Mouse (Mus musculus) bone marrow, adult 2 months (tissue): Measurements from ENCODE around the gene Fanci.

Experiments
- CTCF ChIP-seq: fragments of 200-500 bp; IDR thresholded peaks from 2 replicates; pipeline ENCODE4 v1.5.1; 2011; ENCODE audit warnings: low read length, control low read depth; ENCODE audit not compliant: control insufficient read depth, insufficient read depth
- POLR2A ChIP-seq: fragments of 200-500 bp; IDR thresholded peaks from 2 replicates; pipeline ENCODE4 v1.6.1; 2011; ENCODE audit warnings: low read depth, mild to moderate bottlenecking, control low read depth, low read length, borderline replicate concordance; ENCODE audit not compliant: control insufficient read depth

- TF ChIP-seq POLR2A (no peak), CTCF (no peak)
These were observed 83.2 kb downstream of the Fanci start for GRCm38 (mm10) chr7:79474831-79475399.
